Mouse (Mus musculus): Measurements from ENCODE around the gene Anapc1. TPM values are rescaled to one million over a fixed set of nuclear protein-coding genes. Genes with fewer than 3 reads are reported as not detected.
"Not testable (repeated sequence)": the region's sequence is repeated elsewhere in the genome, so short reads cannot be mapped to it uniquely, and the experiment has no call there.

The Anapc1 gene
- polyA plus RNA-seq, 1 experiment = not detected

GRCm38 (mm10) chr2:128699201-128699885 lies 12.2 kb upstream of the Anapc1 start:
- Histone ChIP-seq H3K27ac (ENCODE audit: insufficient read depth, low read depth, low read length) (peak overlapping the region; percentile 18; the same call in 1 of the 2 replicates), H3K4me1 (ENCODE audit: control insufficient read depth, insufficient read depth, low read length) (peaks cover 12% of the 10 kb centered on the region), H3K4me3 (ENCODE audit: insufficient read depth, low read depth, low read length) (peak overlapping the region; percentile 51)
- TF ChIP-seq POLR2A (IDR thresholded peaks at IDR 0.05; ENCODE audit: insufficient read depth, low read depth, low read length) (no peak; the same call in none of the 2 replicates), CTCF (IDR thresholded peaks at IDR 0.05; ENCODE audit: insufficient read depth, low read depth, low read length) (no peak)
- 4% methylated on average over 24 of the region's 24 CpGs for WGBS

- TF ChIP-seq POLR2A (IDR thresholded peaks at IDR 0.05; ENCODE audit: insufficient read depth, low read depth, low read length) = peak; percentile 44
- no peak for TF ChIP-seq CTCF (IDR thresholded peaks at IDR 0.05; ENCODE audit: insufficient read depth, low read depth, low read length)
- Histone ChIP-seq H3K4me1 (ENCODE audit: control insufficient read depth, insufficient read depth, low read length) (peaks cover 12% of the 10 kb centered on the region), H3K4me3 (ENCODE audit: insufficient read depth, low read depth, low read length) (peak within 1 kb of the TSS; percentile 51), H3K27ac (ENCODE audit: insufficient read depth, low read depth, low read length) (peak within 1 kb of the TSS; percentile 49)
- under 1% methylated on average over 30 of the region's 30 CpGs for WGBS
These were observed 11.5 kb upstream of the Anapc1 start, which contains the start of gene Mertk for GRCm38 (mm10) chr2:128698693-128699181. Gene Mertk (plus strand): TSS chr2:128698956.

- peak overlapping the region; percentile 51 for H3K4me3 ChIP-seq (ENCODE audit: insufficient read depth, low read depth, low read length)
- TF ChIP-seq CTCF (IDR thresholded peaks at IDR 0.05; ENCODE audit: insufficient read depth, low read depth, low read length) (peak; percentile 81), POLR2A (IDR thresholded peaks at IDR 0.05; ENCODE audit: insufficient read depth, low read depth, low read length) (no peak)
- WGBS = under 1% methylated on average over 14 of the region's 14 CpGs
- peak overlapping the region; percentile 49; the same call in 1 of the 2 replicates for H3K27ac ChIP-seq (ENCODE audit: insufficient read depth, low read depth, low read length)
- peaks cover 12% of the 10 kb centered on the region for H3K4me1 ChIP-seq (ENCODE audit: control insufficient read depth, insufficient read depth, low read length)
These were observed 11.0 kb upstream of the Anapc1 start for GRCm38 (mm10) chr2:128698140-128698692.

GRCm38 (mm10) chr2:128697566-128697965 lies 10.4 kb upstream of the Anapc1 start:
- no peak overlapping the region for H3K4me3 ChIP-seq (ENCODE audit: insufficient read depth, low read depth, low read length)
- peaks cover 12% of the 10 kb centered on the region for H3K4me1 ChIP-seq (ENCODE audit: control insufficient read depth, insufficient read depth, low read length)
- H3K27ac ChIP-seq (ENCODE audit: insufficient read depth, low read depth, low read length) = no peak overlapping the region
- 54% methylated on average over 5 of the region's 5 CpGs for WGBS
- TF ChIP-seq POLR2A (IDR thresholded peaks at IDR 0.05; ENCODE audit: insufficient read depth, low read depth, low read length) (no peak), CTCF (IDR thresholded peaks at IDR 0.05; ENCODE audit: insufficient read depth, low read depth, low read length) (no peak)

GRCm38 (mm10) chr2:128697047-128697446 lies 9.9 kb upstream of the Anapc1 start:
- WGBS = 88% methylated on average over 1 of the region's 1 CpGs
- H3K4me1 ChIP-seq (ENCODE audit: control insufficient read depth, insufficient read depth, low read length) = peaks cover 12% of the 10 kb centered on the region
- no peak overlapping the region for H3K27ac ChIP-seq (ENCODE audit: insufficient read depth, low read depth, low read length)
- TF ChIP-seq CTCF (IDR thresholded peaks at IDR 0.05; ENCODE audit: insufficient read depth, low read depth, low read length) (no peak), POLR2A (IDR thresholded peaks at IDR 0.05; ENCODE audit: insufficient read depth, low read depth, low read length) (no peak)
- H3K4me3 ChIP-seq (ENCODE audit: insufficient read depth, low read depth, low read length) = no peak overlapping the region

- H3K4me1 ChIP-seq (ENCODE audit: control insufficient read depth, insufficient read depth, low read length) = peaks cover 12% of the 10 kb centered on the region
- no peak overlapping the region for H3K4me3 ChIP-seq (ENCODE audit: insufficient read depth, low read depth, low read length)
- TF ChIP-seq POLR2A (IDR thresholded peaks at IDR 0.05; ENCODE audit: insufficient read depth, low read depth, low read length) = no peak
- WGBS = 86% methylated on average over 3 of the region's 3 CpGs
- H3K27ac ChIP-seq (ENCODE audit: insufficient read depth, low read depth, low read length) = no peak overlapping the region
These were observed 9.2 kb upstream of the Anapc1 start for GRCm38 (mm10) chr2:128696426-128696825.

- TF ChIP-seq POLR2A (IDR thresholded peaks at IDR 0.05; ENCODE audit: insufficient read depth, low read depth, low read length) = no peak
- TF ChIP-seq CTCF (IDR thresholded peaks at IDR 0.05; ENCODE audit: insufficient read depth, low read depth, low read length) = no peak
- Histone ChIP-seq H3K4me1 (ENCODE audit: control insufficient read depth, insufficient read depth, low read length) (peaks cover 12% of the 10 kb centered on the region), H3K4me3 (ENCODE audit: insufficient read depth, low read depth, low read length) (no peak overlapping the region), H3K27ac (ENCODE audit: insufficient read depth, low read depth, low read length) (no peak overlapping the region)
These were observed 7.4 kb upstream of the Anapc1 start for GRCm38 (mm10) chr2:128694548-128694947.

- not testable (repeated sequence) for H3K4me3 ChIP-seq (ENCODE audit: insufficient read depth, low read depth, low read length); H3K4me1 ChIP-seq (ENCODE audit: control insufficient read depth, insufficient read depth, low read length); H3K27ac ChIP-seq (ENCODE audit: insufficient read depth, low read depth, low read length)
- 84% methylated on average over 3 of the region's 3 CpGs for WGBS
These were observed 6.6 kb upstream of the Anapc1 start for GRCm38 (mm10) chr2:128693828-128694227.

GRCm38 (mm10) chr2:128693236-128693635 lies 6.0 kb upstream of the Anapc1 start:
- WGBS = 67% methylated on average over 4 of the region's 4 CpGs
- Histone ChIP-seq H3K4me3 (ENCODE audit: insufficient read depth, low read depth, low read length) (no peak overlapping the region), H3K27ac (ENCODE audit: insufficient read depth, low read depth, low read length) (no peak overlapping the region), H3K4me1 (ENCODE audit: control insufficient read depth, insufficient read depth, low read length) (peaks cover 2% of the 10 kb centered on the region; the same call in 1 of the 2 replicates)
- TF ChIP-seq CTCF (IDR thresholded peaks at IDR 0.05; ENCODE audit: insufficient read depth, low read depth, low read length) = no peak
- TF ChIP-seq POLR2A (IDR thresholded peaks at IDR 0.05; ENCODE audit: insufficient read depth, low read depth, low read length) = no peak
